Mouse (Mus musculus) liver, postnatal 0 days (tissue): ENCODE results near the gene Scaf1. TPM values are rescaled to one million over a fixed set of nuclear protein-coding genes. Genes with fewer than 3 reads are reported as not detected.

Experiments used
- ATAC-seq: fragments of 200-750 bp; cut with Nextera tagmentation; 2 replicates; pipeline ENCODE4 v1.8.0; 2017; ENCODE audit warnings: mild to moderate bottlenecking, moderate library complexity
- DNase-seq: peaks from one replicate; pipeline ENCODE4 v3.0.0-alpha.2; 2016
- H3K27ac ChIP-seq: fragments of 300-500 bp; sonication (generic); 2 replicates; pipeline ENCODE4 v1.5.1; 2014; ENCODE audit warnings: antibody characterized with exemption, moderate library complexity, mild to moderate bottlenecking, low read depth
- H3K27me3 ChIP-seq: fragments of 300-500 bp; sonication (generic); 2 replicates; pipeline ENCODE4 v1.6.1; 2014; ENCODE audit warnings: low read length, control low read depth, mixed read lengths; ENCODE audit not compliant: insufficient read depth
- H3K36me3 ChIP-seq: fragments of 300-500 bp; sonication (generic); replicated peaks from 2 replicates; pipeline ENCODE4 v1.6.1; 2014; ENCODE audit warnings: mild to moderate bottlenecking, control low read depth, low read length, moderate library complexity, mixed read lengths; ENCODE audit not compliant: insufficient read depth
- H3K4me1 ChIP-seq: fragments of 300-500 bp; sonication (generic); 2 replicates; pipeline ENCODE4 v1.6.1; 2014; ENCODE audit warnings: antibody characterized with exemption, mild to moderate bottlenecking, control low read depth; ENCODE audit not compliant: insufficient read depth
- H3K4me2 ChIP-seq: fragments of 300-500 bp; sonication (generic); 2 replicates; pipeline ENCODE4 v1.6.1; 2014; ENCODE audit warnings: low read depth, mild to moderate bottlenecking, low read length, moderate library complexity, mixed read lengths
- H3K4me3 ChIP-seq: fragments of 300-500 bp; sonication (generic); 2 replicates; pipeline ENCODE4 v1.5.1; 2014; ENCODE audit warnings: low read depth, low read length
- H3K9ac ChIP-seq: fragments of 300-500 bp; sonication (generic); replicated peaks from 2 replicates; pipeline ENCODE4 v1.6.1; 2014; ENCODE audit warnings: mild to moderate bottlenecking, moderate library complexity
- H3K9me3 ChIP-seq: fragments of 300-500 bp; sonication (generic); 2 replicates; pipeline ENCODE4 v1.6.1; 2016; ENCODE audit warnings: mild to moderate bottlenecking, control low read depth, low read length, mixed read lengths
- CTCF ChIP-seq: sonication (generic); IDR thresholded peaks from 2 replicates; pipeline ENCODE4 v1.5.1; 2016; ENCODE audit warnings: antibody characterized with exemption, low read depth
- EP300 ChIP-seq: IDR thresholded peaks from 2 replicates; pipeline ENCODE4 v1.6.1; 2016; ENCODE audit warnings: antibody characterized with exemption, low read depth, mild to moderate bottlenecking
- WGBS: fragments of 180-500 bp; shearing (Covaris S2); extraction: QIAGEN DNeasy Blood & Tissue Kit; methylation state at CpG from one replicate; pipeline ENCODE4 v1.1.7; 2014; ENCODE audit not compliant: insufficient replicate concordance; 5-methylcytosine and 5-hydroxymethylcytosine counted together
- polyA plus RNA-seq: library from polyadenylated mRNA; unstranded; fragments of >200 nt; fragmentation: Nextera tagmentation; extraction: Ambion mirVana; gene quantifications from 2 replicates; pipeline ENCODE4 v1.2.1, GENCODE M21; 2015

Gene Scaf1
- polyA plus RNA-seq, 1 experiment from 2014 or later, result 8.1 TPM

DNA sequence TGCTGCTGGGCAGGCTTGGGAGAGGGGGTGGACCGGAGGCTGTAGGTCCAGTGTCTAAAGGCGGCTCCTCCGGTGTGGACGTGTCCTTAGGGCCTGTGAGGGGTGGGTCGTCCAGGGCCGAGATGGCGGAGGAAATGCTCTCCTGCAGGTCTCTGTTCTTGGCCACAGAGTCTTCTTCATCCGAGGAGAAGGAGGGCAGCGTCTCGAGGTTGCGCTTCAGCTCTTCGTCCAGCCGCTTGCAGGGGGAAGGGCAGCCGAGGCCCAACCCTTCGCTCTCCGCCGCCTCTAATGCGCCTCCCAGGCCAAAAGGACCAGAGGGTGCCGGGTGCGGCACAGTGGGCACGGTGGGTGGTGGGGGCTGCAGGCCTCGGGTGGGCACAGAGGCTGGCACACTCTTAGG is 29.6 kb upstream of the Scaf1 start:
- Histone ChIP-seq H3K27me3 (no peaks in the 10 kb centered on the region), H3K27ac (no peak overlapping the region), H3K4me1 (no peaks in the 10 kb centered on the region; the same call in 1 of the 2 replicates), H3K4me3 (no peak overlapping the region), H3K4me2 (no peak overlapping the region), H3K36me3 (peaks cover 65% of the 10 kb centered on the region), H3K9ac (no peak overlapping the region), H3K9me3 (no peaks in the 10 kb centered on the region)
- TF ChIP-seq CTCF (no peak), EP300 (no peak)
- WGBS, result 94% methylated on average over 22 of the region's 22 CpGs
- ATAC-seq, result no peak
- DNase-seq, result no peak

DNA sequence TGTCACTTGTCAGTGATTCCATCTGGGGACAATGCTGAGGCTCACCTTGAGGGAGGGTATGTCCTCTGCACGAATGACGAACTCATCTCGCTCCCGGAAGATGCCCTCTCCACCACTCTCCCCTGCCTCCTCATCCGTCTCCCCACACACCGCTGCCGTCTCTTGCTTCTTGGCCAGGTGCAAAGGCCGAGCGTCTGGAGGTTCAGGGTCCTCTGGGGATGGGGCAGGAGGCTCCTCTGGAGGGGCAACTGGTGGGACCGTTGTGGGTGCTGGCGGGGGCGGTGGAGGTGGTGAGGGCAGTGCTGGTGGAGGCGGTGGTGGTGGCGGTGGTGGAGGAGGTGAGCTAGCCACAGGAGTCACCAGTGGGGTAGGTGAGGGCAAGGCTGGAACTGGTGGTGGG is 27.1 kb upstream of the Scaf1 start:
- ATAC-seq (no peak), DNase-seq (no peak)
- Histone ChIP-seq H3K9ac (no peak overlapping the region), H3K4me1 (no peaks in the 10 kb centered on the region), H3K4me2 (no peak overlapping the region), H3K4me3 (no peak overlapping the region), H3K9me3 (no peaks in the 10 kb centered on the region), H3K27me3 (no peaks in the 10 kb centered on the region), H3K27ac (no peak overlapping the region), H3K36me3 (peaks cover 53% of the 10 kb centered on the region)
- TF ChIP-seq EP300 (no peak), CTCF (no peak)
- 89% methylated on average over 14 of the region's 14 CpGs for WGBS

DNA sequence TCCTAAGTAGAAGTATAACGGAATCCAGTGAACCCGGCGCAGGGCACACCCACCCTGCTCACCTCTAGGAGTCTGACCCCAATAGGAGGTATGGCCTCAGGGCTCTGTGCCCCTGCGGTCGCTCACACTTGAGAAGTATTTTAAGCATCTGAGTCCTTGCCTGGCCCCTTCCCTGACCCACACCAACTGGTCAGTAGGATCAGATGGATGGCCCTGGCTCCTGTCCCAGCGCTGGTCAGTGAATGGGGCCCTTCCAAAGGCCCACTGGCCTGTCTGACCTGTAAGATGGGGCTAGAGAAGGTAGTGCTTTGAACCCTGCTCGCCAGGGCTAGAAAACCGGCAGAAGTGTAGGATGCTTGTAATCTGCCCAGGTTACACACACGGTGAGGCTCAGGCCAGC is 24.7 kb upstream of the Scaf1 start:
- no peak for DNase-seq
- WGBS, result 84% methylated on average over 9 of the region's 9 CpGs
- Histone ChIP-seq H3K27ac (no peak overlapping the region), H3K4me2 (no peak overlapping the region), H3K36me3 (peaks cover 50% of the 10 kb centered on the region), H3K9me3 (no peaks in the 10 kb centered on the region), H3K27me3 (no peaks in the 10 kb centered on the region), H3K4me1 (no peaks in the 10 kb centered on the region), H3K4me3 (no peak overlapping the region), H3K9ac (no peak overlapping the region)
- TF ChIP-seq CTCF (no peak), EP300 (no peak)
- ATAC-seq, result no peak

DNA sequence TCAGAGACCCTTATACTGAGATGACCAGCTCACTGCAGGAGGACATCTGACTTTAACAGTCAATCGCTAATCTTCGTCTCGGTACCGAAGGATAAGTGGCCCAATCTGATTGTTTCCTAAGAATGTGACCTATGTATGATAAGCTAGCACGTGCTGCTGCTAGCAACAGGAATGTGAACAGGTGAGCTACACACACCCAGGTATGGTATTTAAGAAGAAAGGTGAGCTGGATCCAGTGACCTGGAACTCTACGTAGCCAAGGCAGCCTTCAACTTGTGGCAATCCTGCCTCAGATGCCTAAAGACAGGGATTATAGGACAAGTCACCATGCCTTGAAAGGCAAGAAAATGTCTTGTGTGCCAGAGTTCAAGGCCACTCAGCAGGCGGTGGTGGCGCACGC is 22.2 kb upstream of the Scaf1 start:
- H3K4me2 ChIP-seq, result no peak overlapping the region
- H3K4me1 ChIP-seq, result no peaks in the 10 kb centered on the region
- H3K27me3 ChIP-seq, result no peaks in the 10 kb centered on the region
- H3K4me3 ChIP-seq, result no peak overlapping the region
- no peak overlapping the region for H3K9ac ChIP-seq
- DNase-seq, result no peak
- no peaks in the 10 kb centered on the region for H3K9me3 ChIP-seq
- no peak overlapping the region for H3K27ac ChIP-seq
- 89% methylated on average over 9 of the region's 9 CpGs for WGBS
- TF ChIP-seq EP300, result no peak
- TF ChIP-seq CTCF, result no peak
- H3K36me3 ChIP-seq, result peaks cover 68% of the 10 kb centered on the region
- ATAC-seq, result no peak

DNA sequence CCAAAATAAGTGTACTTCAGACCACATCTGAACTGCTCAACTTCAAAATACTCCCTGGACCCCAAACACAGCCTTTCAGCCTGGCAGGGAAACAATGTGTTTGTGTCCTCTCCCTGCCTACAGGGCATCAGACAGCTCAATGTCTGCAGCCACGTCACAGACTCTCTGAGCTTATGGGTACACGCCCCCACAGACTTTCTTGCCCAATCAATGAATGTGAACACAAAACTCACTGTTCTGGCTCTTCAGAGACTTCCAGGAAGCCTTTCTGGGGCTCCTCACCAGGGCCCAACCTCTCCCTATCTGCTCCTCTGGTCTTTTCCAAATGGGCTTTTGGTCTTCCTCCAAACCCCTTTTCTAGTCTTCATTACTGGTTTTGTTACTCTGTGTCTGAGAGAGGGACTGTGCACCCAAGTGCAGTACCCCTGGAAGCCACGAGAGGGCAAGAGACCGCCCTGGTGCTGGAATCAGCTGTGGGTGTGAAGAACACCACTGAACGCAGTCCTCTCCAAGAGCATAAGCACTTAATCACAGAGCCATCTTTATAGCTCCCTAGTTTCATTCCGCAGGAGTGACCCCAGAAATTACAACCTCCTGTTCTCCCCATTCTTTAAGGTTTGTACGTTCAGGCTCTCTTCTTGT is 21.7 kb upstream of the Scaf1 start:
- ATAC-seq, result peak; percentile 81
- H3K9me3 ChIP-seq, result no peaks in the 10 kb centered on the region
- DNase-seq, result peak; percentile 79
- peaks cover 67% of the 10 kb centered on the region for H3K36me3 ChIP-seq
- H3K9ac ChIP-seq, result no peak overlapping the region
- TF ChIP-seq EP300, result no peak
- TF ChIP-seq CTCF, result peak; percentile 89
- WGBS, result 57% methylated on average over 7 of the region's 7 CpGs
- H3K4me2 ChIP-seq, result no peak overlapping the region
- no peak overlapping the region for H3K4me3 ChIP-seq
- H3K27ac ChIP-seq, result no peak overlapping the region
- H3K4me1 ChIP-seq, result no peaks in the 10 kb centered on the region
- no peaks in the 10 kb centered on the region for H3K27me3 ChIP-seq

DNA sequence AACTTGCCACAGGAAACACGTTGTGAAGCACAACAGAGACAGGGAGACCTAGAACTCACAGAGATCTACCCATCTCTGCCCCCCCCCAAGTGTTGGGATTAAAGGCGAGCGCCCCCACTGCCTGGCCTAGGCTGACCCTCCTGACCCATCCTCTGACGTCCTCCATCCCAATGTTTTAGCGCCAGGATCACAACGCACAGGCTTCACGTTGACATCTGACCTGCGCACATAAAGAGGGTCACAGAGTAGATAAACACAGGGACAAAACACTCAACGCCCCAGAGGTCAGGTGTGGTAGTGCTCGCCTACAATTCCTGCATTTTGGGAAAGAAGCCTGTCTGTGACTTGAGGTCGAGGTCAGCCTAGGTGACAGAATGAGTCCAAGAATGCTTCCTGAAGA is 20.5 kb upstream of the Scaf1 start:
- H3K27ac ChIP-seq, result no peak overlapping the region
- TF ChIP-seq CTCF (no peak), EP300 (no peak)
- DNase-seq (no peak), ATAC-seq (no peak)
- H3K9ac ChIP-seq, result no peak overlapping the region
- H3K36me3 ChIP-seq, result peaks cover 63% of the 10 kb centered on the region
- H3K4me2 ChIP-seq, result no peak overlapping the region
- H3K4me3 ChIP-seq, result no peak overlapping the region
- WGBS, result 80% methylated on average over 11 of the region's 11 CpGs
- H3K27me3 ChIP-seq, result no peaks in the 10 kb centered on the region
- H3K9me3 ChIP-seq, result no peaks in the 10 kb centered on the region
- H3K4me1 ChIP-seq, result no peaks in the 10 kb centered on the region
